ENCODE assay signal across 8 mouse cellular contexts in genomic region chr15:83251176-83252004, GRCm38 (mm10). TPM values are rescaled to one million over a fixed set of nuclear protein-coding genes. Genes with fewer than 3 reads are reported as not detected.
DNase-seq lines count a peak whose midpoint lies in the region; ATAC-seq and TF ChIP-seq lines count a peak whose summit lies in the region.

TSS of gene A4galt (minus strand) at chr15:83251774.

- TF ChIP-seq EP300 in CH12.LX (IDR thresholded peaks at IDR 0.05; ENCODE audit: low read length) = no peak
- TF ChIP-seq EP300 in liver, embryonic 14.5 days (IDR thresholded peaks at IDR 0.05; ENCODE audit: low read depth) = no peak

- 0 out of 2 replicates have a peak within 1 kb of the TSS, but pooled peaks have one; percentile 9 for H3K27ac ChIP-seq in CH12.LX (ENCODE audit: insufficient read depth, low read depth)
- H3K27ac ChIP-seq in hindbrain, postnatal 0 days = no peak within 1 kb of the TSS; the same call in 1 of the 2 replicates
- no peak within 1 kb of the TSS for H3K27ac ChIP-seq in liver, embryonic 14.5 days
- no peak within 1 kb of the TSS for H3K27ac ChIP-seq in neural tube, embryonic 14.5 days (ENCODE audit: low read depth, low read length)

- in situ Hi-C loops in CH12.LX (cut with MboI; ENCODE audit: low pct_ligation_motif_present, low pct_unique_long_range_greater_than_20kb, low sequenced_read_pairs) = loop anchor here (5.0 kb wide), 1 partner anchor 46 kb away; no protein-coding TSS in a partner anchor

- dilution Hi-C loops in CH12.LX (cut with MboI; ENCODE audit: extremely low pct_ligation_motif_present, extremely low pct_unique_long_range_greater_than_20kb, low sequenced_read_pairs) = no loop called here

- no peak for TF ChIP-seq RAD21 in CH12.LX (IDR thresholded peaks at IDR 0.05; ENCODE audit: low read depth, low read length)

- DNase-seq in CH12.LX (ENCODE audit: extremely low read depth) = peak; percentile 55
- DNase-seq in adrenal gland, postnatal 4 days (ENCODE audit: low spot score in 2 of 2) = no peak
- DNase-seq in gastrocnemius, postnatal 25 days = peak; percentile 62
- no peak for DNase-seq in hindbrain, postnatal 0 days (ENCODE audit: low spot score)
- no peak for DNase-seq in liver, embryonic 14.5 days (ENCODE audit: low read depth in 3 of 3, low spot score in 3 of 3)
- DNase-seq in cerebellum, postnatal 14 days = no peak
- DNase-seq in thymus, postnatal 25 days = no peak

- H3K27me3 ChIP-seq in CH12.LX (replicated peaks) = no peaks in the 10 kb centered on the region
- H3K27me3 ChIP-seq in hindbrain, postnatal 0 days (ENCODE audit: insufficient read depth, low read length) = peaks cover 22% of the 10 kb centered on the region; the same call in 1 of the 2 replicates
- H3K27me3 ChIP-seq in liver, embryonic 14.5 days (ENCODE audit: control insufficient read depth, insufficient read depth, low read length) = peaks cover 34% of the 10 kb centered on the region
- H3K27me3 ChIP-seq in neural tube, embryonic 14.5 days (ENCODE audit: control insufficient read depth, insufficient read depth, low read length) = peaks cover 22% of the 10 kb centered on the region

- peaks cover 4% of the 10 kb centered on the region; the same call in 1 of the 2 replicates for H3K79me2 ChIP-seq in CH12.LX (replicated peaks; ENCODE audit: control insufficient read depth, extremely low read depth, insufficient read depth, poor library complexity, severe bottlenecking)

- peaks cover 11% of the 10 kb centered on the region for H3K9me3 ChIP-seq in CH12.LX (replicated peaks; ENCODE audit: low read length)
- no peaks in the 10 kb centered on the region for H3K9me3 ChIP-seq in hindbrain, postnatal 0 days (ENCODE audit: low read length)
- H3K9me3 ChIP-seq in liver, embryonic 14.5 days (ENCODE audit: control insufficient read depth, low read length) = no peaks in the 10 kb centered on the region; the same call in 1 of the 2 replicates
- H3K9me3 ChIP-seq in neural tube, embryonic 14.5 days (ENCODE audit: control insufficient read depth, low read length) = no peaks in the 10 kb centered on the region

- H3K4me1 ChIP-seq in CH12.LX (ENCODE audit: control insufficient read depth in 1 of 2, insufficient read depth in 2 of 2) = peaks cover 7 to 45% of the 10 kb centered on the region in 2 experiments
- H3K4me1 ChIP-seq in hindbrain, postnatal 0 days (ENCODE audit: insufficient read depth, low read length) = no peaks in the 10 kb centered on the region
- peaks cover 0 to 7% of the 10 kb centered on the region in 2 experiments; a peak in 3 of 4 replicates for H3K4me1 ChIP-seq in liver, embryonic 14.5 days (replicated peaks; ENCODE audit: control insufficient read depth in 2 of 2, insufficient read depth in 2 of 2, low read length in 1 of 2)
- peaks cover 9% of the 10 kb centered on the region; the same call in 1 of the 2 replicates for H3K4me1 ChIP-seq in neural tube, embryonic 14.5 days (ENCODE audit: control insufficient read depth, insufficient read depth, low read length)

- 3% methylated on average over 64 of the region's 66 CpGs for WGBS in hindbrain, postnatal 0 days
- 2% methylated on average over 62 of the region's 66 CpGs for WGBS in liver, embryonic 14.5 days (ENCODE audit: insufficient replicate concordance)
- 1% methylated on average over 64 of the region's 66 CpGs for WGBS in neural tube, embryonic 14.5 days

- no peak for TF ChIP-seq CTCF in CH12.LX (conservative IDR thresholded peaks at IDR 0.05 in 1 of 2, IDR thresholded peaks at IDR 0.05 in 1 of 2; ENCODE audit: low read depth in 2 of 2, low read length in 2 of 2)
- TF ChIP-seq CTCF in hindbrain, postnatal 0 days (IDR thresholded peaks at IDR 0.05; ENCODE audit: low read depth) = no peak
- TF ChIP-seq CTCF in liver, embryonic 14.5 days (IDR thresholded peaks at IDR 0.05; ENCODE audit: low read depth) = no peak

- peaks cover 0 to 3% of the 10 kb centered on the region in 2 experiments for H3K36me3 ChIP-seq in CH12.LX (replicated peaks in 1 of 2; ENCODE audit: control insufficient read depth in 1 of 2, insufficient read depth in 1 of 2, low read length in 1 of 2)
- no peaks in the 10 kb centered on the region for H3K36me3 ChIP-seq in hindbrain, postnatal 0 days (ENCODE audit: insufficient read depth, low read length)
- no peaks in the 10 kb centered on the region for H3K36me3 ChIP-seq in liver, embryonic 14.5 days (replicated peaks; ENCODE audit: control insufficient read depth, insufficient read depth, low read depth)
- no peaks in the 10 kb centered on the region for H3K36me3 ChIP-seq in neural tube, embryonic 14.5 days (ENCODE audit: control insufficient read depth, insufficient read depth, low read length)

- H3K9ac ChIP-seq in CH12.LX (ENCODE audit: insufficient read depth, low read depth) = peak within 1 kb of the TSS; percentile 83
- peak within 1 kb of the TSS; percentile 48 for H3K9ac ChIP-seq in hindbrain, postnatal 0 days (replicated peaks; ENCODE audit: low read length)
- no peak within 1 kb of the TSS for H3K9ac ChIP-seq in liver, embryonic 14.5 days (replicated peaks)
- H3K9ac ChIP-seq in neural tube, embryonic 14.5 days (replicated peaks; ENCODE audit: low read depth, low read length) = peak within 1 kb of the TSS; percentile 41; the same call in 1 of the 2 replicates

- peak within 1 kb of the TSS; percentile 89 to 97 (median 93) for H3K4me3 ChIP-seq in CH12.LX (replicated peaks in 1 of 3; ENCODE audit: low read depth in 2 of 3, low read length in 2 of 3, poor library complexity in 1 of 3)
- H3K4me3 ChIP-seq in hindbrain, postnatal 0 days (ENCODE audit: low read length) = peak within 1 kb of the TSS; percentile 53
- H3K4me3 ChIP-seq in liver, embryonic 14.5 days (ENCODE audit: insufficient read depth in 1 of 2, low read depth in 2 of 2, low read length in 2 of 2) = peak within 1 kb of the TSS; percentile 24 to 36; a peak in 3 of 4 replicates
- peak within 1 kb of the TSS; percentile 38 for H3K4me3 ChIP-seq in neural tube, embryonic 14.5 days (ENCODE audit: low read depth, low read length)

- peak; percentile 96 for TF ChIP-seq POLR2A in CH12.LX (IDR thresholded peaks at IDR 0.05; ENCODE audit: low read depth, low read length)

- no peak for ATAC-seq in hindbrain, postnatal 0 days
- no peak for ATAC-seq in liver, embryonic 14.5 days (ENCODE audit: insufficient read depth)
- no peak for ATAC-seq in neural tube, embryonic 14.5 days (ENCODE audit: low read depth)

- peak within 1 kb of the TSS; percentile 92 for H3K4me2 ChIP-seq in CH12.LX (ENCODE audit: insufficient read depth, low read depth, poor library complexity, severe bottlenecking)
- peak within 1 kb of the TSS; percentile 91 for H3K4me2 ChIP-seq in hindbrain, postnatal 0 days (ENCODE audit: low read depth, low read length)
- H3K4me2 ChIP-seq in liver, embryonic 14.5 days (ENCODE audit: low read depth) = peak within 1 kb of the TSS; percentile 50
- H3K4me2 ChIP-seq in neural tube, embryonic 14.5 days (ENCODE audit: low read depth, low read length) = peak within 1 kb of the TSS; percentile 80

TF ChIP-seq in CH12.LX, 34 proteins besides CTCF, POLR2A, EP300 and RAD21:
- peak; percentile 21; the same call in 1 of the 2 replicates for TF ChIP-seq MEF2A (IDR thresholded peaks at IDR 0.05; ENCODE audit: borderline replicate concordance, low read depth, low read length)
- TF ChIP-seq CHD2 (IDR thresholded peaks at IDR 0.05; ENCODE audit: low read length) = no peak
- no peak for TF ChIP-seq JUN (IDR thresholded peaks at IDR 0.05; ENCODE audit: insufficient read depth, low read depth, low read length)
- TF ChIP-seq TCF12 (IDR thresholded peaks at IDR 0.05; ENCODE audit: low read depth, low read length) = peak; percentile 86
- TF ChIP-seq POLR2AphosphoS2 (IDR thresholded peaks at IDR 0.05; ENCODE audit: low read depth, low read length) = peak; percentile 79; the same call in 1 of the 2 replicates
- peak; percentile 49 for TF ChIP-seq HCFC1 (IDR thresholded peaks at IDR 0.05; ENCODE audit: low read depth, low read length)
- TF ChIP-seq ZMIZ1 (IDR thresholded peaks at IDR 0.05; ENCODE audit: low read depth, low read length) = peak; percentile 95
- TF ChIP-seq UBTF (IDR thresholded peaks at IDR 0.05; ENCODE audit: low read depth, low read length) = 0 out of 2 replicates have a peak, but pooled peaks have one; percentile 55
- peak; percentile 65; the same call in 1 of the 2 replicates for TF ChIP-seq TBP (conservative IDR thresholded peaks at IDR 0.05; ENCODE audit: low read depth, low read length)
- TF ChIP-seq ZNF384 (IDR thresholded peaks at IDR 0.05; ENCODE audit: low read depth, low read length) = no peak
- peak; percentile 95 for TF ChIP-seq NELFE (IDR thresholded peaks at IDR 0.05; ENCODE audit: low read depth, low read length)
- TF ChIP-seq SIN3A (IDR thresholded peaks at IDR 0.05; ENCODE audit: low read length) = peak; percentile 55; the same call in 1 of the 2 replicates

RNA-seq across cellular contexts. Expression of gene A4galt, which starts in this region (rescaled TPM):
- 23.6 and 29.8 TPM in 2 replicates for total RNA-seq in CH12.LX (2012; rRNA removed)
- total RNA-seq in CH12.LX (2014; rRNA removed) = 14.8 and 15.9 TPM in 2 replicates
- 11.2 and 11.4 TPM in 2 replicates for polyA plus RNA-seq in CH12.LX (2012; ENCODE audit: insufficient read length, low read depth)
- total RNA-seq in adrenal gland, postnatal 4 days (2021) = 10 to 100 TPM; 11.6 to 14.6 TPM
- 1 to 10 TPM; 3.7 to 4.3 TPM for total RNA-seq in gastrocnemius, postnatal 25 days (2021)
- total RNA-seq in hindbrain, postnatal 0 days (2014; rRNA removed) = 7.1 and 14.8 TPM in 2 replicates
- 6.7 and 7.1 TPM in 2 replicates for polyA plus RNA-seq in hindbrain, postnatal 0 days (2015; fragmentation: Nextera tagmentation; extraction: Ambion mirVana)
- polyA plus RNA-seq in liver, embryonic 14.5 days (2012; rRNA removed) = 0.05 and 0.07 TPM in 2 replicates
- 0.08 TPM in 1 of 2 replicates, not detected in the other for polyA plus RNA-seq in liver, embryonic 14.5 days (2014; fragmentation: Nextera tagmentation; extraction: Ambion mirVana)
- polyA plus RNA-seq in neural tube, embryonic 14.5 days (2014; fragmentation: Nextera tagmentation; extraction: Ambion mirVana) = 0.91 and 3.9 TPM in 2 replicates

Comparison
In these comparisons a context has a peak if more than half of its experiments do, and no peak if none do; other contexts are left out.
1. DNase-seq: peak in CH12.LX (single experiment) and gastrocnemius, postnatal 25 days (single experiment); none in adrenal gland, postnatal 4 days (0 of 2), hindbrain, postnatal 0 days (single experiment), liver, embryonic 14.5 days (0 of 3), cerebellum, postnatal 14 days (0 of 2) and thymus, postnatal 25 days (single experiment).
2. H3K4me3 ChIP-seq: peak in every context shown above with its lines; median percentile 93 in CH12.LX; 53 in hindbrain, postnatal 0 days; 38 in neural tube, embryonic 14.5 days; 30 in liver, embryonic 14.5 days.
3. Peak in every context shown above with its lines, with median percentiles within 50 percentile points of each other: H3K4me2 ChIP-seq.